Mouse (Mus musculus): ENCODE results near the gene Rbm4b. TPM values are rescaled to one million over a fixed set of nuclear protein-coding genes. Genes with fewer than 3 reads are reported as not detected.

Rbm4b gene
- polyA plus RNA-seq, 1 experiment from 2014 or later = 164 TPM

DNA sequence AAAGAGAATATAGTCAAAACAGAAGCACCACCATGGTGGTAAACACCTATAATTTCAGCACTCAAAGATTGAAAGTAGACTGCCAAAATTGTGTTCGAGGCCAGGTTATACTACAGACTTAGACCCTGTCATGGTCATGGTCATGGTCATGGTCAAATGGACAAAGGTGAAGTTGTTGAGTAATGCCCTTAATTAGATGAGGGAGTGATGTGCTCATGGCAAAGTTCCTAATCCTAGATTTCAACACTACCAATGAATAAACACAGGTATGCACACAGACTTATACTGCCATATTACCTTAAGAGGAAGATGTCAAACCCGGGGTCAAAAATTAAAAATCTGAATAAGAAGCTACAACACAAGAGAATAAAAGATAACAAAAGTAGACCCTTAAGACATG, 30.0 kb downstream of the Rbm4b start:
- Histone ChIP-seq H3K4me1 (replicated peaks) (peaks cover 61% of the 10 kb centered on the region), H3K36me3 (peaks cover 78% of the 10 kb centered on the region), H3K9me3 (no peaks in the 10 kb centered on the region), H3K4me3 (no peak overlapping the region), H3K9ac (no peak overlapping the region), H3K4me2 (no peak overlapping the region), H3K27me3 (no peaks in the 10 kb centered on the region), H3K27ac (replicated peaks) (no peak overlapping the region)
- no peak for ATAC-seq (ENCODE audit: low read depth)
- whole genome bisulfite sequencing = 95% methylated on average over 2 of the region's 2 CpGs

DNA sequence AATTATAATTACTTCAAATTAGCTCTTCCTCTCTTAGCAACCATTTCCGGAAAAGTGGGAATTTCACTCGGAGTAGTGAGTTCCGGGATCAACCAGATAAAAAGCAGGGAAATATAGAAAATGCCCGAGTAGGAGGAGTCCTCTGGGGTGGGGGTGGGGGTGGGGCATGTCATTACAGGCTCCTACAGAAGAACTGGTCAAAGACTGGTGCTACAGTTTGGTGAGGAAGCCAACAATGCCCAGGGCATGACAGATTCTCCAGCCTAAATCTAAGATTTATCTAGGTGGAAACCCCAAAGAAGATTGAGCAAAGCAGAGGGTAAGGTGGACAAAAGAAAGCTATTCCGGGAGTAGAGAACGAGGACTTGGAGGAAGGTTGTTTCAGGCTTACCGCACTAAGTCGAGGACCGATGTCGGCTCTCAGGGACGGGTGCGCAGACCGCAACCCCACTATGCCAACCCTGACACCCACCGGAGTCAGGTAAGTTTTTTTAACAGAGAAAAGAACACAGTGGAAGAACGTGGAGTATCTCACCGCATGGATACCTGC, 37.1 kb downstream of the Rbm4b start:
- Histone ChIP-seq H3K4me3 (peak overlapping the region; percentile 78), H3K9ac (peak overlapping the region; percentile 85), H3K27ac (replicated peaks) (peak overlapping the region; percentile 78), H3K36me3 (peaks cover 38% of the 10 kb centered on the region), H3K9me3 (no peaks in the 10 kb centered on the region), H3K27me3 (no peaks in the 10 kb centered on the region), H3K4me1 (replicated peaks) (peaks cover 53% of the 10 kb centered on the region), H3K4me2 (peak overlapping the region; percentile 92)
- WGBS = 6% methylated on average over 16 of the region's 16 CpGs
- peak; percentile 63 for ATAC-seq (ENCODE audit: low read depth)

DNA sequence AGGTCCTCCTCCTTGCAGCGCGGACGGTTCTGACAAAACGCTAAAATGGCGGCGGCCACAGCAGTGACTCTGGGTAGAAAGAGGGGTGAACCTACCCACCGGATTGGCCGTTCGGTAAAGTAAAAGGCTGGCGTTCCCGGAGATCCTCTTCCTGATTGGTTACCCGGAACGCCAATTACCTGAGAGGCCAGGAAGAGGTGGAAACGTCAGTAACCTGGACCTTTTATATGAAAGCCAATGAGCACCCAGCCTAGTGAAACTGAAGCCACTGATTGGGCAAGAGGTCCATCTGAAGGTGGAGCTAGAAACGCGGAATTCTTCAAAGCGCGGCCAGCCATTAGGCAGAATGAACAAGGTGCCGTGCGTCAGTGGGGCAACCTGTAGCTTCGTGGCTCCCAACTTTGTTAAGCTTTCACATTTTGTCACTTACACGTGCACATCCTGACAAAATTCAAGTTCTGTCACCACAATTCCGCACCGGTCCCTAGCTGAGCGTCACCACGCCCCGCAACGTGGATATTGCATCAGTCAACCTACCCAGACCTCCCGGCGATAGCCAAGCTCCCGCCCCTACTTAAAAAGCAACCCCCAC, 37.6 kb downstream of the Rbm4b start, which contains the start of gene Rbm4:
TSS of gene Rbm4 (minus strand) at position 71 of the 592 bp plus-strand sequence.
- Histone ChIP-seq H3K9ac (peak within 1 kb of the TSS; percentile 85), H3K9me3 (no peaks in the 10 kb centered on the region), H3K36me3 (peaks cover 42% of the 10 kb centered on the region), H3K27me3 (no peaks in the 10 kb centered on the region), H3K4me3 (peak within 1 kb of the TSS; percentile 78), H3K4me1 (replicated peaks) (peaks cover 47% of the 10 kb centered on the region), H3K4me2 (peak within 1 kb of the TSS; percentile 92), H3K27ac (replicated peaks) (peak within 1 kb of the TSS; percentile 78)
- peak; percentile 98 for ATAC-seq (ENCODE audit: low read depth)
- under 1% methylated on average over 31 of the region's 31 CpGs for WGBS

DNA sequence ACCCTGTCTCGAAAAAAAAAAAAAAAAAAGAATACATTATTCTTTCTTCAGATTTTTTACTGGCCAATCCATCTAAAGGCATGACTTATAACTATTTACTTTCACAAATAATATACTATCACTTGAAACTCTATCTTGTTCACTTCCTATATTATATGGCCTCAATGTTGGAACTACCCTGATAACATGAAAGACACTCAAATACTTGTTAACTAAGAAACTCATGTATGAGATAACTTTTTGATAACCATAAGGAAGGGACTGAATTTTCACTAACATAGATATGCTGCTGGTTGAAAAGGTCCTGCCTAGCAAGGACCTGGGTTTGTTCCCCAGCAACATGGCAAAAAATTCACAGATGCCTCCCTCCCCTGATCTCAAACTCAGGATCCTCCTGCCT, 39.6 kb downstream of the Rbm4b start:
- WGBS = 67% methylated on average over 1 of the region's 1 CpGs
- H3K4me1 ChIP-seq (replicated peaks) = peaks cover 27% of the 10 kb centered on the region
- no peak overlapping the region for H3K27ac ChIP-seq (replicated peaks)
- peaks cover 47% of the 10 kb centered on the region for H3K36me3 ChIP-seq
- no peaks in the 10 kb centered on the region for H3K27me3 ChIP-seq
- H3K4me3 ChIP-seq = no peak overlapping the region
- H3K9ac ChIP-seq = no peak overlapping the region
- H3K9me3 ChIP-seq = no peaks in the 10 kb centered on the region
- no peak overlapping the region for H3K4me2 ChIP-seq
- no peak for ATAC-seq (ENCODE audit: low read depth)

DNA sequence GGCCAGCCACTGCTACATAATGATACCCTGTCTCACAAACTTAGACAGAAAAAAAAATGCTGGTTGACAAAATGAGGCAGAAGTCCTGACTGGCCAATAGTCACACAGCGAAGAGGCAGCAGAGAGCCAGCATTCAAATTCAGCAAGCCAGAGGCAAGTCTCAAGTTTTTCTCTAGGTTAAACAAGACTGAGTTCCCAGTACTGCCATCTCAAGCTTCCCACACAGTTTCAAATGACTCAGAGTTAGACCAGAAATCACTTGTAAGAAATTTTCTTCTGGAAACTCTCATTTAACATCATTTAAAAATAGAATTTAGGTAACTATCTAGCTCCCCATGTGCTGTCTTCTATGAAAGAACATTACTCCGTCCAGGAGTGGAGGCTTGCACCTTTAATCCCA, 41.5 kb downstream of the Rbm4b start:
- no peak for ATAC-seq (ENCODE audit: low read depth)
- Histone ChIP-seq H3K4me1 (replicated peaks) (peaks cover 14% of the 10 kb centered on the region), H3K4me3 (no peak overlapping the region), H3K27me3 (no peaks in the 10 kb centered on the region), H3K9me3 (no peaks in the 10 kb centered on the region), H3K27ac (replicated peaks) (no peak overlapping the region), H3K4me2 (no peak overlapping the region), H3K36me3 (peaks cover 53% of the 10 kb centered on the region), H3K9ac (no peak overlapping the region)
- 96% methylated on average over 2 of the region's 2 CpGs for WGBS

DNA sequence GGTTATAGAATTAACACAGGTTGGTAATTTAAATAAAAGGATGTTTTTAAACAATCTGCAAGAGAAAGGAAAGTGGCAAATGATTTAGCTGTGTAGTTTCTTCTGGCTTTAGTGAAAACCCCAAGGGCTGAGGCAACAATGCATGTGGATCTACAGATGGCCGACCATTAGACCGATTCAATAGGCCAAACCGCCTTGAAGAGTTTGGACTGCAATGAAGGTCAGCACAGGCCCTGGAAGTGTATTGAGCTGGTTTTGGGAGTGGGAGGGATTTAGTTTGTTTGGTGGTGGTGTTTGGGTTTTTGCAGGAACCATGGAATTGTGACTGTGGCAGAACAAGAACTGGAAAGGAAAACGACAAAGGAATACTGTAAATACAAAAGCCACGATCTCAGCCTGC, 42.8 kb downstream of the Rbm4b start:
- no peak overlapping the region for H3K4me2 ChIP-seq
- no peak overlapping the region for H3K27ac ChIP-seq (replicated peaks)
- H3K36me3 ChIP-seq = peaks cover 65% of the 10 kb centered on the region
- no peaks in the 10 kb centered on the region for H3K27me3 ChIP-seq
- no peaks in the 10 kb centered on the region for H3K9me3 ChIP-seq
- 95% methylated on average over 5 of the region's 5 CpGs for WGBS
- ATAC-seq (ENCODE audit: low read depth) = no peak
- H3K4me1 ChIP-seq (replicated peaks) = peaks cover 20% of the 10 kb centered on the region
- no peak overlapping the region for H3K4me3 ChIP-seq
- H3K9ac ChIP-seq = no peak overlapping the region

DNA sequence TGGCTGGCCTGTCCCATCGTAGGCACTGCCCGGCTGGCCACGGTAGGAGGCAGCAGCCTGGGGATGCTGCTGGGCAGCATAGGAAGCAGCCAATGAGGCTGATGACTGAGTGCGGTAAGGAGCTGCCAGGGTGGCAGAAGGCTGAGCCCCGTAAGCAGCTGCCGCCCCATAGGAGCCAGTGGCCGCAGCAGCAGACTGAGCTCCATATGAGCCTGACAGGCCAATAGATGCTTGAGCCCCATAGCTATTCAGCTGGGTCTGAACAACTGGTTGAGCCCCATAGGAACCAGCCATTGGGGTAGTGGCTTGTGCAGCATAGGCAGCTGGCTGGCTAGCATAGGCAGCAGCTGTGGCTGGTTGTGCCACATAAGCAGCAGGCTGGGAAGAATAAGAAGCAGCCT, 46.4 kb downstream of the Rbm4b start:
- Histone ChIP-seq H3K27me3 (no peaks in the 10 kb centered on the region), H3K36me3 (peaks cover 62% of the 10 kb centered on the region), H3K9ac (no peak overlapping the region), H3K4me1 (replicated peaks) (peaks cover 17% of the 10 kb centered on the region), H3K4me3 (no peak overlapping the region), H3K4me2 (no peak overlapping the region), H3K27ac (replicated peaks) (no peak overlapping the region; the same call in 1 of the 2 replicates), H3K9me3 (no peaks in the 10 kb centered on the region)
- peak; percentile 57; the same call in 1 of the 2 replicates for ATAC-seq (ENCODE audit: low read depth)
- WGBS = 83% methylated on average over 7 of the region's 7 CpGs

DNA sequence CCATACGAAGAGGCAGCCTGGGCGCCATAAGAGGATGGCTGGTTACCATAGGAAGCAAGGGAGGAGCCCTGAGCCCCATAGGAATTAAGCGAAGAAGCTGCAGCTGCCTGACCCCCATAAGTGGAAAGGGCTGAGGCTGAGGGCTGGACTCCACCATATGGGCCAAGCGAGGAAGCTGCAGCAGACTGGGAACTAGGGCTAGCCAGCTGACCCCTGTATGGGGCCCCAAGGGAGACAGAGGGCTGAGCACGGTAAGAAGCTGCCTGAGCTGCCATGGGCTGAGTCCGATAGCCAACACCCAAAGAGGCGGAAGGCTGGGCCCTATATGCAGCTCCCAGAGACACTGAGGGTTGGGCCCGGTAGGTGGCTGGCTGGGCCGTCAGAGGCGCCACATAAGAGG, 47.0 kb downstream of the Rbm4b start:
- H3K9ac ChIP-seq = no peak overlapping the region
- H3K4me2 ChIP-seq = no peak overlapping the region
- no peaks in the 10 kb centered on the region for H3K9me3 ChIP-seq
- no peak overlapping the region; the same call in 1 of the 2 replicates for H3K27ac ChIP-seq (replicated peaks)
- H3K4me3 ChIP-seq = no peak overlapping the region
- 83% methylated on average over 10 of the region's 10 CpGs for WGBS
- no peaks in the 10 kb centered on the region for H3K27me3 ChIP-seq
- ATAC-seq (ENCODE audit: low read depth) = no peak
- peaks cover 57% of the 10 kb centered on the region for H3K36me3 ChIP-seq
- peaks cover 23% of the 10 kb centered on the region for H3K4me1 ChIP-seq (replicated peaks)

DNA sequence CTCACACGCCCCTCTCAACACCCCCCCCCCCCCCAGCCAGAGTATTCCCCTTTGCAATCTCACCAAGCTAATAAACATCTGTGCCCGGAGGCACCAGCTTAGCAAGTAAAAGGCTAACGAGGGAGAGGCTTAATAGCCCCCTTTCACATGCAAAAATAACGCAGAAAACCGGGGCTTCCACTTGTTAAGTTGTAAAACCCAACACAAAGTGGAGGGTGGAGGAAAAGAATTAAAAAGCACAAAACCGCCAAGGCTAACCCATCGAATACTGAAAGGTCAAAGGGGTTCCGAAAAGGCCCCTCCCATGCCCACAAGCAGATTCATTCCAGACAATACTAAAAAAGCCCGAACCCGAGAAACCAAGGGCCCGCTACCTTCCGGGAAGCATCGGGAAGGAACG, 54.0 kb downstream of the Rbm4b start:
- Histone ChIP-seq H3K36me3 (no peaks in the 10 kb centered on the region), H3K27me3 (no peaks in the 10 kb centered on the region), H3K9ac (peak overlapping the region; percentile 81), H3K4me1 (replicated peaks) (peaks cover 36% of the 10 kb centered on the region), H3K27ac (replicated peaks) (peak overlapping the region; percentile 91), H3K9me3 (no peaks in the 10 kb centered on the region), H3K4me3 (peak overlapping the region; percentile 79), H3K4me2 (peak overlapping the region; percentile 99)
- WGBS = 0% methylated on average over 14 of the region's 14 CpGs
- no peak for ATAC-seq (ENCODE audit: low read depth)

DNA sequence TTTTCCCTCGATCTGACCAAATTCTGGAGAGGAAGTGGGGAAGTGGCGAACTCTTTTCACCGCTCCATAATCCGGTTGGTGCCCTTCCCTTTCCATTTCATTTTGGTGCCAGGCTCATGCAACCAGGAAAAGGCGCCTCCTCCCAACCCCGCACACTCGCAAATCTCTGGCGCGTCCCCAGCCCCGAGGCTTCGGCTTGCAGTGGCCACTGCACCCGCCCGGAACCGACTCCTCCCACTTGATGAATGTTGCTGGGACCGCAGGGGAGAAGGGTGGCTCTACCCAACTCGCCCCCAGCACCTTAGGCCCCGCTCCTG, 54.4 kb downstream of the Rbm4b start:
- under 1% methylated on average over 17 of the region's 17 CpGs for WGBS

DNA sequence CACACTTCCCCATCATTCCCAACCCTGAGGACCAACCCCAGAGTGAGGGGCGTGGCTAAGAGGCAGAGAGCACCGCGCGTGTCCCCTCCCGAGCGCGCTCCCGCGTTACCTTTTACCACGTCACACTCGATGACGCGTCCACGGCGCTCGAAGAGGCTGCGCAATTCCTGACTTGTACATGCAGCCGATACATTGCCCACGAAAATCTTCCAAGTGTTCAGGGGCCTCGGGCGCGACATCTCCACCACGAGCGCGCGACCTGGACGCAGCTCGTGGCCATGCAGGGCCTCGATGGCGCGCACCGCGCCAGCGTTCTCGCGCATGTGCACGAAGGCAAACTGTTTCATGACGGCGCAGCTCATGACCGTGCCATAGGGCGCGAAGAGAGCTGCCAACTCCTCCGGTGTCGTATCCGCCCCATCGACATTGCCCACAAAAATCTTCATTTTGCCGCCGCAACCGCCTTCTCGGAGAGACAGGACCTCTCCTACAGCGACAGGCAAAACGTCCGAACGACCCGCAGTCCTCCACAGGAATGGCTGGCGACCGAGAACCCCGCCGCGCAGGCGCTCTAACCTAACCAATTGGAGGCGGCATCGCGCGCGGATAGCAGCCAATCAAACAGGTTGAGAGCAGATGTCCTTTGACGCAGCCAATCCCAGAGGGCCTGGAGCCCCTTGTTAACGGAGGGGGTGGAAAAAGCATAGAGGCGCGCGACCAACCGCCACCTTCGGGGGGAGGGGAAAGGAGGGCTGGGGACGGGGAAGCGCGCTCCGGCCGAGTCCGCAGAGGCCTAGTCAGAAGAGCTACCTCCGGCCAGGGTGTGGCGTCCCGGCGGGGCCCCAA, 55.0 kb downstream of the Rbm4b start, which contains the start of the genes Gm21992 and Rbm14:
TSS of gene Gm21992 (minus strand) at position 550 of the 846 bp plus-strand sequence.
TSS of gene Rbm14 (minus strand) at position 572 of the 846 bp plus-strand sequence.
- Histone ChIP-seq H3K27me3 (no peaks in the 10 kb centered on the region), H3K27ac (replicated peaks) (peak within 1 kb of the TSS; percentile 91), H3K4me3 (peak within 1 kb of the TSS; percentile 79), H3K9ac (peak within 1 kb of the TSS; percentile 81), H3K9me3 (no peaks in the 10 kb centered on the region), H3K36me3 (no peaks in the 10 kb centered on the region), H3K4me2 (peak within 1 kb of the TSS; percentile 99), H3K4me1 (replicated peaks) (peaks cover 36% of the 10 kb centered on the region)
- WGBS = under 1% methylated on average over 83 of the region's 83 CpGs
- peak; percentile 98 for ATAC-seq (ENCODE audit: low read depth)

More for the DNA sequence above, 54.4 kb downstream of the Rbm4b start:
- Histone ChIP-seq H3K27ac (replicated peaks) (peak overlapping the region; percentile 91), H3K4me1 (replicated peaks) (peaks cover 36% of the 10 kb centered on the region), H3K9ac (peak overlapping the region; percentile 81), H3K27me3 (no peaks in the 10 kb centered on the region), H3K4me2 (peak overlapping the region; percentile 99), H3K4me3 (peak overlapping the region; percentile 79), H3K36me3 (no peaks in the 10 kb centered on the region), H3K9me3 (no peaks in the 10 kb centered on the region)
- no peak for ATAC-seq (ENCODE audit: low read depth)

DNA sequence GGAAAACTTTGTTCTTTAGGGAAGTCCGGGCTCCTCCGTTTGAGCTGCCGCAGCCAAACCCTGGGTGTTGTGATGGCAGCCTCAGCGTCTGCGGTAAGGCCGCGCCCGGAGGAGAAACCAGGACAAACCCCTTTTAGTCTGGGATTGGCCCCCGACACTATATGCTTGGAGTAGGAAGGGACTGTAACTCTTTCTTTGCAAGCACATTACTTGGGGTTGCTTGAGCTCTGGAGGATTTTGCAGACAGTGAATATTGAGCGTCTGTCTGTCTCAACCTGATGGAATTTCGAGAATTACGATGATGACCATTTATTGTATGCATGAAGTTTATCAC, 55.6 kb downstream of the Rbm4b start:
- Histone ChIP-seq H3K27me3 (no peaks in the 10 kb centered on the region), H3K9ac (peak overlapping the region; percentile 81), H3K4me3 (peak overlapping the region; percentile 79), H3K4me1 (replicated peaks) (peaks cover 36% of the 10 kb centered on the region), H3K4me2 (peak overlapping the region; percentile 99), H3K36me3 (no peaks in the 10 kb centered on the region), H3K27ac (replicated peaks) (peak overlapping the region; percentile 91), H3K9me3 (no peaks in the 10 kb centered on the region)
- 6% methylated on average over 12 of the region's 12 CpGs for WGBS
- ATAC-seq (ENCODE audit: low read depth) = peak; percentile 17; the same call in 1 of the 2 replicates
